In genomic region chr10:117119531-117119930, GRCm38 (mm10) we compare ENCODE assay signal across 13 mouse cellular contexts. TPM values are rescaled to one million over a fixed set of nuclear protein-coding genes. Genes with fewer than 3 reads are reported as not detected.
DNase-seq lines count a peak whose midpoint lies in the region; ATAC-seq lines count a peak whose summit lies in the region.
"Had no signal": no experiment of that assay in that cellular context is flagged by ENCODE, and none has a peak within 500 bp of the region (broad histone marks: within the 10 kb centered on the region; RNA-seq: fewer than 3 reads in every experiment).

No protein-coding gene starts in this region.

- 16% methylated on average over 11 of the region's 11 CpGs for WGBS in heart, embryonic 14.5 days
- WGBS in liver, embryonic 15.5 days (ENCODE audit: insufficient replicate concordance): 19% methylated on average over 11 of the region's 11 CpGs

- no peak for DNase-seq in heart, adult 11 months
- DNase-seq in 416B (ENCODE audit: low read depth): peak; percentile 40
- DNase-seq in CD4-positive, CD25-positive, alpha-beta regulatory T cell, adult 2 months (ENCODE audit: low read depth, low spot score): peak; percentile 54
- DNase-seq in cerebellum, adult 18-20 months: no peak
- no peak for DNase-seq in Muller cell, postnatal 12 days (ENCODE audit: inconsistent ontology term)
- DNase-seq: adrenal gland, postnatal 10 days; cerebellum, adult 11 months; kidney, postnatal 10 days had no signal

- H3K4me1 ChIP-seq in heart, embryonic 14.5 days (ENCODE audit: control insufficient read depth in 2 of 2, insufficient read depth in 2 of 2, low read length in 2 of 2): peaks cover 14 to 50% of the 10 kb centered on the region in 2 experiments
- peaks cover 61% of the 10 kb centered on the region for H3K4me1 ChIP-seq in liver, embryonic 15.5 days (replicated peaks)
- H3K4me1 ChIP-seq: forebrain, embryonic 13.5 days had no signal

- H3K9ac ChIP-seq in heart, embryonic 14.5 days (ENCODE audit: low read length): peak overlapping the region; percentile 58
- no peak overlapping the region for H3K9ac ChIP-seq in liver, embryonic 15.5 days
- H3K9ac ChIP-seq: forebrain, embryonic 13.5 days; hindbrain, embryonic 13.5 days had no signal

- no peak for ATAC-seq in heart, embryonic 14.5 days (ENCODE audit: insufficient number of reproducible peaks, insufficient read depth, low FRiP score, low read depth)
- peak; percentile 47 for ATAC-seq in liver, embryonic 15.5 days (ENCODE audit: insufficient read depth)
- ATAC-seq: forebrain, embryonic 13.5 days had no signal

- no peak overlapping the region for H3K4me3 ChIP-seq in heart, embryonic 14.5 days (ENCODE audit: control insufficient read depth in 1 of 2, insufficient read depth in 1 of 2, low read depth in 1 of 2, low read length in 2 of 2)
- peak overlapping the region; percentile 3; the same call in 1 of the 2 replicates for H3K4me3 ChIP-seq in liver, embryonic 15.5 days (replicated peaks)
- H3K4me3 ChIP-seq: embryonic facial prominence, embryonic 10.5 days; forebrain, embryonic 13.5 days; hindbrain, embryonic 13.5 days had no signal

- H3K27me3 ChIP-seq in heart, embryonic 14.5 days (ENCODE audit: control insufficient read depth, insufficient read depth, low read length): no peaks in the 10 kb centered on the region
- H3K27me3 ChIP-seq in liver, embryonic 15.5 days: no peaks in the 10 kb centered on the region
- H3K27me3 ChIP-seq: forebrain, embryonic 13.5 days; hindbrain, embryonic 13.5 days had no signal

- peak overlapping the region; percentile 34 to 83 for H3K27ac ChIP-seq in heart, embryonic 14.5 days (replicated peaks in 1 of 2; ENCODE audit: control insufficient read depth in 1 of 2, insufficient read depth in 1 of 2, low read depth in 2 of 2, low read length in 2 of 2)
- peak overlapping the region; percentile 63 for H3K27ac ChIP-seq in liver, embryonic 15.5 days (replicated peaks)
- H3K27ac ChIP-seq: embryonic facial prominence, embryonic 10.5 days; forebrain, embryonic 13.5 days; hindbrain, embryonic 13.5 days had no signal

- H3K36me3 ChIP-seq in heart, embryonic 14.5 days (ENCODE audit: control insufficient read depth, insufficient read depth, low read length): 0 out of 2 replicates have a peak, but pooled peaks cover 4% of the 10 kb centered on the region
- H3K36me3 ChIP-seq in liver, embryonic 15.5 days (replicated peaks): peaks cover 9% of the 10 kb centered on the region
- H3K36me3 ChIP-seq: hindbrain, embryonic 13.5 days had no signal

- no peaks in the 10 kb centered on the region for H3K9me3 ChIP-seq in heart, embryonic 14.5 days (ENCODE audit: control insufficient read depth, low read length)
- H3K9me3 ChIP-seq in liver, embryonic 15.5 days (replicated peaks): no peaks in the 10 kb centered on the region
- H3K9me3 ChIP-seq: embryonic facial prominence, embryonic 10.5 days; forebrain, embryonic 13.5 days; hindbrain, embryonic 13.5 days had no signal

- H3K4me2 ChIP-seq in heart, embryonic 14.5 days (ENCODE audit: low read length): peak overlapping the region; percentile 57
- H3K4me2 ChIP-seq in liver, embryonic 15.5 days: peak overlapping the region; percentile 29
- H3K4me2 ChIP-seq: forebrain, embryonic 13.5 days; hindbrain, embryonic 13.5 days had no signal

RNA-seq across cellular contexts. Expression of gene Frs2, which starts 28.8 kb away (rescaled TPM):
- 25.4 and 26.1 TPM in 2 replicates for polyA plus RNA-seq in heart, embryonic 14.5 days (2014; fragmentation: Nextera tagmentation; extraction: Ambion mirVana)
- polyA plus RNA-seq in liver, embryonic 15.5 days (2015; fragmentation: Nextera tagmentation; extraction: Ambion mirVana): 6.9 and 7.5 TPM in 2 replicates

RNA-seq across cellular contexts. Expression of gene Cct2, which starts 55.9 kb away (rescaled TPM):
- polyA plus RNA-seq in heart, embryonic 14.5 days (2014; fragmentation: Nextera tagmentation; extraction: Ambion mirVana): 178 and 183 TPM in 2 replicates
- 141 and 142 TPM in 2 replicates for polyA plus RNA-seq in liver, embryonic 15.5 days (2015; fragmentation: Nextera tagmentation; extraction: Ambion mirVana)

Comparison
In these comparisons a context has a peak if more than half of its experiments do, and no peak if none do; other contexts are left out.
1. DNase-seq: peak in 416B (single experiment) and CD4-positive, CD25-positive, alpha-beta regulatory T cell, adult 2 months (single experiment); none in heart, adult 11 months (single experiment), cerebellum, adult 18-20 months (0 of 2) and Muller cell, postnatal 12 days (single experiment).